Mouse (Mus musculus): ENCODE data around the gene Stx8.

GRCm38 (mm10) chr11:68121260-68121659, 155.3 kb downstream of the Stx8 start:
- no peak for TF ChIP-seq CTCF (IDR thresholded peaks at IDR 0.05; ENCODE audit: insufficient read depth, low read length)
- TF ChIP-seq POLR2A (IDR thresholded peaks at IDR 0.05; ENCODE audit: borderline replicate concordance, extremely low read depth, low read depth, low read length) = no peak
